Mouse (Mus musculus): ENCODE results near the gene Gse1.

- TF ChIP-seq CTCF (IDR thresholded peaks at IDR 0.05; ENCODE audit: extremely low read depth, insufficient read length, insufficient replicate concordance, low read depth, low read length) = no peak
- TF ChIP-seq POLR2A (IDR thresholded peaks at IDR 0.05; ENCODE audit: low read depth, low read length) = no peak
Observed at GRCm38 (mm10) chr8:120478754-120479153, 250.5 kb downstream of the Gse1 start.
